Mouse (Mus musculus) B cell, adult 67 days (primary cell): ENCODE results near the gene A830031A19Rik. TPM values are rescaled to one million over a fixed set of nuclear protein-coding genes. Genes with fewer than 3 reads are reported as not detected.

Experiments
- total RNA-seq, 2 experiments: library from RNA; stranded (reverse); gene quantifications; 4 replicates each; pipeline ENCODE4 v1.2.4; 2023

Gene A830031A19Rik
- total RNA-seq, result not detected

GRCm38 (mm10) chr11:24074634-24075104 lies at the start of gene A830031A19Rik:
A830031A19Rik (minus strand) TSS chr11:24075054.

DNA sequence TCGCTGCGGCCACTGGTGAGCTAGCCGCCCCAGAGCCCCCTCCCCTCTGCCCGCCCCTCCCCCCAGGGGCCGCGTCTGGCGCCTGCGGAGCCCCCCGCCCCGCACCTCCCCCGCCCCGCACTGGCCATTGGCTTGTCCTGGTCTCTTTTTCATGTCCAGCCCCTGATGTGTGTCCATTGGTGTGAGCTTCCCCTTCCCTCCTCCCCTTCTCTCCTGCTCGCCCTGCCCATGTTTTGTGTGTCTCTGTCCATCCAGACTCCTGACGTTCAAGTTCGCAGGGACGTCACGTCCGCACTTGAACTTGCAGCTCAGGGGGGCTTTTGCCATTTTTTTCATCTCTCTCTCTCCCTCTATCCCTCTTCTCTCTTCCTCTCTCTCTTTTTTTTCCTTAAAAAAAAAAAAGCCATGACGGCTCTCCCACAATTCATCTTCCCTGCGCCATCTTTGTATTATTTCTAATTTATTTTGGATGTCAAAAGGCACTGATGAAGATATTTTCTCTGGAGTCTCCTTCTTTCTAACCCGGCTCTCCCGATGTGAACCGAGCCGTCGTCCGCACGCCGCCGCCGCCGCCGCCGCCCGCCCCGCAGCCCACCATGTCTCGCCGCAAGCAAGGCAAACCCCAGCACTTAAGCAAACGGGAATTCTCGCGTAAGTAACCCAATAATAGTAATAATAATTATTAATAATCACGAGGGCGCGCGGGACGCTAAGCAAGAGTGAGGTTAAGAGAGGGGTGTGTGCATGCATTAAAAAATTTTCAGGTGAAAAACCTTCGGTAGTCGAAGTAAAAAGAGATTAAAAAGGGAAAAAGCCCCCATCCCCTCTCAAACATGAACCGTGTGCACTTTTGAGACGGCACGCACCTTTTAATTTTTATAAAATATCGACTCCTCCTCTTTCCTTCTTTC lies 3.2 kb upstream of the A830031A19Rik start, which contains the start of gene Bcl11a:
Gene Bcl11a (plus strand): TSS at position 262 of the 911 bp plus-strand sequence.

Other genes with a start within 250 kb of the A830031A19Rik start
- 10 to 100 TPM; 54.1 to 58.8 TPM for gene Papolg, start 179.8 kb downstream of the A830031A19Rik start, total RNA-seq
- gene Bcl11a, start 3.0 kb upstream of the A830031A19Rik start, total RNA-seq, result 100 to 1,000 TPM; 292 to 309 TPM